Mouse (Mus musculus): ENCODE measurements around the gene Lamp1.

Lamp1 gene

GRCm38 (mm10) chr8:13158718-13159376 is at the start of gene Lamp1:
TSS of gene Lamp1 (plus strand) at chr8:13159161.
- DNase-seq (ENCODE audit: extremely low read depth, insufficient read length, low spot score): peak; percentile 96

DNA sequence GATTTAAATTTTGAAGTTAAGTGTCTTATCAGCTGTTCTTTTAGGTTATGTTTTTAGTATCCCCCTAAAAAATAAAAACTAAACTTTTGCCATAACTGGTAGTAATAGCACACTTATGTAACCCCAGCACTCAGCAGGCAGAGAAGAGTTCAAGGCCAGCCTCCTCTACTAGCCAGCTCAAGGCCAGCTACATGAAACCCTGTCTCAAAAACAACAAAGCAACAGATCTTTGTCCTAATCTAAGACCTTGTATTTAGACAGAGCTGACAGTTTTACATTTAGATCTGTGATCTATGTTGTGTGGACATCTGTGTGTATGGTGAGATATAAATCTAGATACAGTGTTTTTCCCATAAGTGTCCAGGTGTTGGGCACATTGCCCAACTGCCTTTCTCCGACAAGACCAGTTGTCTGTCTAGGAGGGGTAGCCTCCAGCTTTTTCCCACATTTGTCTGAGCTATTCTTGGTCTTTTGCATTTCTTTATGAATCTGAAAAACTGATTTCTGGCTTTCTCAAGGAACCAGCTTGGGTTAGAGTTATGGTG is 49.5 kb upstream of the Lamp1 start:
- no peak for DNase-seq (ENCODE audit: extremely low read depth, insufficient read length, low spot score)

- no peak for DNase-seq (ENCODE audit: extremely low read depth, insufficient read length, low spot score)
These were observed 47.0 kb upstream of the Lamp1 start for GRCm38 (mm10) chr8:13111917-13112316.

GRCm38 (mm10) chr8:13113232-13113631 is 45.7 kb upstream of the Lamp1 start:
- DNase-seq (ENCODE audit: extremely low read depth, insufficient read length, low spot score): no peak

DNA sequence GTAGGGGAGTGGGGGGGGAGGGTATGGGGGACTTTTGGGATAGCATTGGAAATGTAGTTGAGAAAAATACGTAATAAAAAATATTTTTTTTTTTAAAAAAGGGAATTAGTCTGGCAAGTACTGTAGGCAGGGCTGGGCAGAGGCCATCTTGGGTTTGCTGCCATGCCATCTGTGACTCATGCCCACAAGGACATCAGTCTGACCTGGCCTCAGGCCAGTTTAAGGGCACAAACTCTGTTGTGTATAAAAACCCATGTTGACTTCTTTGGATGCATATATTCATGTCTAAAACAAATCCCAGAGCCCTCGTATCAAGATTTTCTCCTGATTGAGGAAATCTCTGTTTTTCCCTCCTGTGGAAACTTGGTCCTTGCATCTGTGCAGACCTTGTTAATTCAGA is 41.9 kb upstream of the Lamp1 start:
- DNase-seq (ENCODE audit: extremely low read depth, insufficient read length, low spot score): no peak

GRCm38 (mm10) chr8:13118516-13118915 is 40.4 kb upstream of the Lamp1 start:
- DNase-seq (ENCODE audit: extremely low read depth, insufficient read length, low spot score): no peak

DNA sequence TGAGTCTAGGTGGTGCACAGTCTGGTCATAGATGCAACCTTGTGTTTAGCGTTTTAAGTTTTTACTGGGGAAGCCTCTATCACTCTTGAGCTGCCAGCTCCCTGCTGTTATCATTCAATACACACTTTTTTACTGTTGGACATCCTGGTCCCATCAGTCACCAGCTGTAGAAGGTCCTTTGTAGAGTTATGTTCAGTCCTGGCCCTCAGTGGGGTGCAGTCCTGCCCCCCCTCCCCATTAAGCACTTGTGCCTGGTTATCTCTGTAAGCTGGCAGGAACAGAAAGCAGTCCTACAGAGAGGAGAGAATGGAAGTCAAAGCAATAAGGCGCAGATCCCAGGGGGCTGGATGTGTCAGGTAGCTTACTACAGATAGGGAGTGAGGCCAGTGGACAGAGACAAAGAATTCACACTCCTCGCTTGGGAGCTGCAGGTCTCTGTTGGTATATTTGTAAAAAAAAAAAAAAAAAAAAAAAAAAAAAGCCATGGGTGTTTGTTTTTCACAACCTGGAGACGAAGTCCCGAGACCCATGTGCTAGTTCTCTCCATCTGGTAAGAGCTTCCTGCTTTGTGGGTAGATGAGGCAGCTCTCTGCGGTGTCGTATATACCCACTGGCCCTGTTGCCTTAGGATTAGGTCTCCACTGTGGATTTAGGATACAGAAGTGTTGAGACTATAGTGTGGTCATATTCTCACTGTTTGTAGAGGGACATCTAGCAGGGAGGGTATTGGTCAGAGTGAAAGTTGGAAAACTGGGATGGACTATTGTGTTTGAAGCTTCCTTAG is 37.9 kb upstream of the Lamp1 start:
- DNase-seq (ENCODE audit: extremely low read depth, insufficient read length, low spot score): no peak

GRCm38 (mm10) chr8:13122887-13123421 is 36.0 kb upstream of the Lamp1 start:
- DNase-seq (ENCODE audit: extremely low read depth, insufficient read length, low spot score): no peak

- DNase-seq (ENCODE audit: extremely low read depth, insufficient read length, low spot score): no peak
These were observed 34.1 kb upstream of the Lamp1 start for GRCm38 (mm10) chr8:13124897-13125296.

DNA sequence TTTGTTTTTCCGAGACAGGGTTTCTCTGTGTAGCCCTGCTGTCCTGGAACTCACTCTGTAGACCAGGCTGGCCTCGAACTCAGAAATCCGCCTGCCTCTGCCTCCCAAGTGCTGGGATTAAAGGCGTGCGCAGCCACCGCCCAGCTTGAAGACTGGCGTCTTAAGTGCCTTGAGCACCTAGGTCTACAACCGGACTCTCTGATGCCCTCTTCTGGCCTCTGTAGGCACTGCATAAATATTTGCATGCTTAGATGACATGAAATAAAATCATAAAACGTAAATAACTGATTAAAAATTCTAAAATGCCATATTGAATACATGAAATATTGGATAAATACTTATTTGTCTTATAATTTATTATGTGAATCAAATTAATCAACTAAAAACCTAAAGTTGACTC is 26.7 kb upstream of the Lamp1 start:
- peak; percentile 48 for DNase-seq (ENCODE audit: extremely low read depth, insufficient read length, low spot score)

DNA sequence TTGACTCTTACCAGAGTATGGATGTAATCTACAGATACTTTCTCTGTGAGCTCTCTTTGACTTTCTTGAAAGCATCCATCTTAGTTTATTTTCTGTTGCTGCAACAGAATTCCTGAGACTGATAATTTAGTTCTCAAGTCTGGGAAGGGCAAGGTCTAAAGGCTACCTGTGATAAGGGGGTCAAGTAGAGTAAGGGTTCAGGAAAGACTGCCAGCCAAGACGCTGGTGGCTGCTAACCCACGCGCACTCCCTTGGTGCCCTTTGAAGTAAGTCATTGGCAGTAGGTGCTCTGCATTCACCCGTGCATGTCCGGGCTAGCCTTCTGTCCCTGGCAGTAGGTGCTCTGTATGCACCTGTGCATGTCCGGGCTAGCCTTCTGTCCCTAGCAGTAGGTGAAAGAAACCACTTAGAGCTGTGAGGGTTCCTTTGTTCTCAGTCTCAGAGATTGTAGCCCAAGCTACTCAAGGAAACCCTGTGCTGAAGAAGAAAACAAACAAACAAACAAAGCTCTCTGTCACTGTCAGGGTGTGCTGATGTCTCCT is 19.2 kb upstream of the Lamp1 start:
- DNase-seq (ENCODE audit: extremely low read depth, insufficient read length, low spot score): no peak

DNA sequence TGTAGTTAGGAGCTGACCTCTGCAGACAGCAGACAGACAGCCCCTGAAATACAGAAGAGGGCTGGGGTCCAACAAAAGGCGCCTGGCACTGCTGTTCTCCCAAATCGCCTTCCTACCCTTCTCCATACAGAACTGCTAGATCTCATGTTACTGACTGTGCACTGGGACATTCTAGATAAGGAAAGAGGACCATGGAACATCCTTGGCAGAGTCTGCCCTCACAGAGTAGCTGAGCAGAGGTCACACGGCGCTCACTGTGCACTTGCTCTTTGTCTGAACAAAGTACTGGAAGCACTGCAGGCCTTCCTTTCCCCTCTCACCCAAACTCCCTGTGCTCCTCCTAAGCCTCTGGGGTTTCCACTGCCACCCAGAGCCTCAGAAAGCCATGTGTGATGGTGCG is 17.3 kb upstream of the Lamp1 start:
- no peak for DNase-seq (ENCODE audit: extremely low read depth, insufficient read length, low spot score)

DNA sequence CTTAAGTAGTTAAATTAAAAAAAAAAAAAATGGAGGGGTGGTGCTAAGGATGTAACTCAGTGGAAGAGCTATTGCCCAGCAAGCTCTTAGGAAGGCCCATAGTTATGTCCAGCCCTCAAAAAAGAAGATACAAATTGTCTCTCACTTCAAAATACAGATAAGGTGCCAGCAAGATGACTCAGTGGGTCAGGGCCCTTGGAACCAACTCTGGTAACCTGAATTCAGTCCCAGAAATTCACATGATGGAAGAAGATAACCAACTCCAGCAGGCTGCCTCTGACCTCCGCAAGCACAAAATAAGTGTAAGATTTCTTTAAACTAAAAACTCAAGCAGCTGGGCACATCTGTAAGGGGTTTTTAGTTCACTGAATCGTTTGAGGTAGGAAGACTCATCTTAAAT is 10.5 kb upstream of the Lamp1 start:
- no peak for DNase-seq (ENCODE audit: extremely low read depth, insufficient read length, low spot score)

DNA sequence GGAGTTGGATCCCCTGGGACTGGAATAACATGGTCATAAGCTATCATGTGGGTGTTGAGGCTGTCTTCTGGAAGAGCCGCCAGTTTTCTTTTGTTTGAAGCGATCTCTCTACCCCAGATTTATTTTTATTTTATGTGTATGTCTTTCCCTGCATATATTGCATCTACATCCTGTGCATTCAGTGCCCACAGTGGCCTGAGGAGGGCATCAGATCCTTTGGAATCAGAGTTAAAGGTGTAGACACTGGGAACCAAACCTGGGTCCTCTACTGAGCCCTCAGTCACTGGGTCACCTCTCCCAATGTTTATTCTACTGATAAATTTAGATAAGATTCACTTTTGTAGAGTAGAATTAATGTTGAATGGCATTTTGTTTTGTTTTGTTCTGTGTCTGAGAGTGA is 9.7 kb upstream of the Lamp1 start:
- no peak for DNase-seq (ENCODE audit: extremely low read depth, insufficient read length, low spot score)

DNA sequence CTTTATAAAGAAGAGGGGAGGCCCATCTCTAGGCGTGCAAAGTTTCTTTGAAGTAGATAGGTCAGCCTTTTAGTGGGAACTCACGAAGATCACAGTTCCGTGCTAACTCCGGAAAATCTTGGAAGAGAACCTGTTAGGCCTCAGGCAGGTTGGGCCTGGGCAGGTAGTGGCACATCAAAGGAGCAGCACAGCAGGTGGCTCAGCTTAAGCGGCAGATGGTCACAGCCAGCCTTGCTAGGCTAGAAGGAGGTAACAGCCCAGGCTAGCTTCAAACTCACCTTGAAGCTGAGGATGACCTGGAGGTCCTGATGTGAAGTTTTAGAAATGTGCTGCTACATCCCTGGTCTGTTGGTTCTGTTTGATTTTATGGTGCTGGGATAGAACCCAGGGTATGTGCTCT is 9.1 kb upstream of the Lamp1 start:
- no peak for DNase-seq (ENCODE audit: extremely low read depth, insufficient read length, low spot score)

GRCm38 (mm10) chr8:13150929-13151328 is 8.0 kb upstream of the Lamp1 start:
- no peak for DNase-seq (ENCODE audit: extremely low read depth, insufficient read length, low spot score)

DNA sequence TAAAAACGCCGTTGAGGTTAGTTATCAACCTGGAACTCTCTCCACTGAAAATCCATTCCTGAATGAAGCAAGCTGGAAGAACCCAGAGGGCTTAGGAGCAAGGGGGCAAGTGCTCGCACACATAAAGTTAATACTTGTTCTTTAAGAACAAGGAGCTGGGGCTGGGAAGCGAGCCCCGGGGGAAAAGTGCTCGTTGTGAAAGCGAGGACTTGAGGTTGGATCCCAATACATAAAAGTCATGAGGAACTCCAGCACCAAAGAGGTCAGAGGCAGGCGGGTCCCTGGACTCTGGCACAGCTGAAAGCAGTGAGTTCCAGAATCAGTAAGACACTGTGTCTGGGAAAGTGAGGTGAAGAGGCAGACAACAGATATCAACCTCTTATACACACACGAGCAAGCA is 4.9 kb upstream of the Lamp1 start:
- no peak for DNase-seq (ENCODE audit: extremely low read depth, insufficient read length, low spot score)

DNA sequence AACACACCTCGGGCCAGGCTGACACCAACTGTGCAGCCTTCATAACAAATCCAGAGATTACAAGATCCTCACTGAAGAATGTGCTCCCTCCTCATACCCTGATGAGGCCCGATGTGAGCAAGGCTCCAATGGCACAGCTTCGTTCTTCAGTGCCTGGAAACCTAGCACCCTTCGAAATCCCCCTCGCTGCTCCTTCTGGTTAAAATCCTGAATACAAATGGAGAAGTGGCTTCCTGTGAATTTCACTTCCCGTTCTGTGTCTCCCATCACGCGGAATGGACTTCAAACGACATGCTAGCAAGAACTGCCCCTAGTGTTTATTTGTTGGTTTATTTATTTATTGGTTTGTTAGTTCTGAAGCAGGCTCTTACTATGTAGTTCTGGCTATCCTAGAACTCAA is 3.6 kb upstream of the Lamp1 start:
- no peak for DNase-seq (ENCODE audit: extremely low read depth, insufficient read length, low spot score)

GRCm38 (mm10) chr8:13156327-13157097 is 2.4 kb upstream of the Lamp1 start:
- DNase-seq (ENCODE audit: extremely low read depth, insufficient read length, low spot score): no peak

DNA sequence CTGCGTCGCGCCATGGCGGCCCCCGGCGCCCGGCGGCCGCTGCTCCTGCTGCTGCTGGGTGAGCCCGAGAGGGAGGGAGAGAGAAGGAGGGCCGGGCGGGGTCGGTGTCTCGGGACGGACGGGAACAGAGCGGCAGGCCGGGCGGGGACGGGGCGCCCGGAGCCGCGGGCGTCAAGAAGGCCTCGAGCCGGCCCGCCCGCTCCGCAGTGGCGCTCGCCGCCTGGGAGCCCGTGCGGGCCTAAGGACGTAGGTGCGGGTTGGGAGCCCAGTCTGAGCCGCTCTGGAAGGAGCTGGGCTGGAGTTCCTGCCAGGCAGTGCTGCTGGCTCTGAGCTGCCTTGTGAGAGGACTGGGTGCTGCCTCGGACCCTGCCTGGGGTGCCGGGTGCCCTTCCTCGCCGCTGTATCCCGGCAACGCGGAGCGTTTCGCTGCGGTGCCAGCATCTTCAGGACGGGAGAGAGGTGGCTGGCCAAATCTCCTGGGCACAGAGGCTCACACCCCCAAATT is 468 bp downstream of the Lamp1 start:
- DNase-seq (ENCODE audit: extremely low read depth, insufficient read length, low spot score): peak; percentile 59

GRCm38 (mm10) chr8:13160691-13161090 is 1.7 kb downstream of the Lamp1 start:
- DNase-seq (ENCODE audit: extremely low read depth, insufficient read length, low spot score): no peak

All from 3134 (cell line).